8 mouse cellular contexts compared by ENCODE assay signal in the genomic region with DNA sequence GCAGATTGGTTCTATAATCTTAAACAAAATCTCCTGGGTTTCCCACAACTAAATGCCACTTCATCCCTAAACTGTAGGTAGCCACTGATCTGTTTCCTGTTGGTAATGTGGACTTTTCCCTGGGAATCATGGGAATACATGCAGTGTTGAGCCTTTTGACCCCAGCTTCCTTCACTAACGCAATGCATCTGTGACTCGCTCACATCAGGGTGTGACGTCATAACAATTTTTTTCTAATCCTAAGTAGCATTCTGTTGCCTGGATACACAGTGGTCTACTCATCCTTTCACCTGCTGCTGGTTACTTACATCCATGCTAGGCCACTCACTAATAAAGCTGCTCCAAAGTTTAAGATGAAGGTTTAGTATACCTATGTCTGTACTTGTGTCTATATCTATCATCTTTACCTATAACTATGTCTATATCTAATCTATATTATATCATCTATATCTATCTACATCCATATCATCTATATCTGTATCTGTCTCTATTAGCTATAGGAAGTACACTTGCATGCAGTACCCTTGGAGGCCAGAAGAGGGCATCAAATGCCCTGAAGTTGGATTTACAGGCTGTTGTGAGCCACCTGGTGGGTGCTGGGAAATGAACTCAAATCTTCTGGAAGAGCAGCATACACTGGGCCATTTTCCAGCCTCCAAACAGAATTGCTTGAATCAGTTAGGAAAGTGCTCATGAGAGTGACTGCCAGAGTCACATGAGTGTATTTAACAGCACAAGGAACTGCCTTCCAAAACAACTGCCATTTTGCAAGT.
A peak's percentile ranks its signal among the peaks of the same experiment; 100 is the strongest.
DNase-seq lines count a peak whose midpoint lies in the region; ATAC-seq and TF ChIP-seq lines count a peak whose summit lies in the region.

No protein-coding gene starts in this region.

- H3K9ac ChIP-seq in hindbrain, postnatal 0 days (replicated peaks; ENCODE audit: low read length), result no peak overlapping the region
- H3K9ac ChIP-seq in hindbrain, embryonic 12.5 days, result no peak overlapping the region

- H3K4me3 ChIP-seq in hindbrain, postnatal 0 days (ENCODE audit: low read length), result no peak overlapping the region
- H3K4me3 ChIP-seq in hindbrain, embryonic 12.5 days, result no peak overlapping the region
- H3K4me3 ChIP-seq in bone marrow macrophage, adult 2 months (ENCODE audit: insufficient read depth, low read length), result no peak overlapping the region

- H3K9me3 ChIP-seq in hindbrain, postnatal 0 days (ENCODE audit: low read length), result no peaks in the 10 kb centered on the region
- 0 out of 2 replicates have a peak, but pooled peaks cover 2% of the 10 kb centered on the region for H3K9me3 ChIP-seq in hindbrain, embryonic 12.5 days (replicated peaks)

- ATAC-seq in hindbrain, postnatal 0 days, result no peak
- ATAC-seq in hindbrain, embryonic 12.5 days (ENCODE audit: low FRiP score), result no peak

- DNase-seq in hindbrain, postnatal 0 days (ENCODE audit: low spot score), result no peak
- DNase-seq in CD8-positive naive resting alpha-beta T cell, adult 2 months (ENCODE audit: low read depth in 2 of 2, low spot score in 2 of 2), result peak; percentile 54 to 67
- peak; percentile 27 for DNase-seq in retina, postnatal 1 day
- DNase-seq in right cerebral cortex, postnatal 25 days, result no peak
- DNase-seq in ovary, postnatal 10 days (ENCODE audit: low spot score), result no peak
- DNase-seq in right cerebral cortex, postnatal 4 days, result no peak

- WGBS in hindbrain, postnatal 0 days, result 89% methylated on average over 3 of the region's 3 CpGs
- WGBS in hindbrain, embryonic 12.5 days, result 64% methylated on average over 3 of the region's 3 CpGs

- H3K4me2 ChIP-seq in hindbrain, postnatal 0 days (ENCODE audit: low read depth, low read length), result no peak overlapping the region
- H3K4me2 ChIP-seq in hindbrain, embryonic 12.5 days (replicated peaks), result no peak overlapping the region

- peak; percentile 54 for TF ChIP-seq CTCF in hindbrain, postnatal 0 days (IDR thresholded peaks at IDR 0.05; ENCODE audit: low read depth)
- peak; percentile 54; the same call in 1 of the 2 replicates for TF ChIP-seq CTCF in bone marrow macrophage, adult 2 months (IDR thresholded peaks at IDR 0.05; ENCODE audit: low read depth, low read length)

- no peak overlapping the region for H3K27ac ChIP-seq in hindbrain, postnatal 0 days
- H3K27ac ChIP-seq in hindbrain, embryonic 12.5 days, result no peak overlapping the region
- no peak overlapping the region for H3K27ac ChIP-seq in bone marrow macrophage, adult 2 months (ENCODE audit: insufficient read depth, low read depth, low read length)

- no peaks in the 10 kb centered on the region for H3K4me1 ChIP-seq in hindbrain, postnatal 0 days (ENCODE audit: insufficient read depth, low read length)
- H3K4me1 ChIP-seq in hindbrain, embryonic 12.5 days, result no peaks in the 10 kb centered on the region
- peaks cover 3% of the 10 kb centered on the region; the same call in 1 of the 2 replicates for H3K4me1 ChIP-seq in bone marrow macrophage, adult 2 months (ENCODE audit: control insufficient read depth, insufficient read depth, low read length)

- no peaks in the 10 kb centered on the region for H3K36me3 ChIP-seq in hindbrain, postnatal 0 days (ENCODE audit: insufficient read depth, low read length)
- no peaks in the 10 kb centered on the region for H3K36me3 ChIP-seq in hindbrain, embryonic 12.5 days

- H3K27me3 ChIP-seq in hindbrain, postnatal 0 days (ENCODE audit: insufficient read depth, low read length), result no peaks in the 10 kb centered on the region
- no peaks in the 10 kb centered on the region for H3K27me3 ChIP-seq in hindbrain, embryonic 12.5 days

- no peak for TF ChIP-seq POLR2A in bone marrow macrophage, adult 2 months (IDR thresholded peaks at IDR 0.05; ENCODE audit: borderline replicate concordance, low read depth, low read length)

Comparison
In these comparisons a context has a peak if more than half of its experiments do, and no peak if none do; other contexts are left out.
1. DNase-seq: peak in CD8-positive naive resting alpha-beta T cell, adult 2 months (2 of 2) and retina, postnatal 1 day (single experiment); none in hindbrain, postnatal 0 days (single experiment), right cerebral cortex, postnatal 25 days (single experiment), ovary, postnatal 10 days (single experiment) and right cerebral cortex, postnatal 4 days (single experiment).